Mouse (Mus musculus): ENCODE measurements around the gene Scube1.

Scube1 gene

DNA sequence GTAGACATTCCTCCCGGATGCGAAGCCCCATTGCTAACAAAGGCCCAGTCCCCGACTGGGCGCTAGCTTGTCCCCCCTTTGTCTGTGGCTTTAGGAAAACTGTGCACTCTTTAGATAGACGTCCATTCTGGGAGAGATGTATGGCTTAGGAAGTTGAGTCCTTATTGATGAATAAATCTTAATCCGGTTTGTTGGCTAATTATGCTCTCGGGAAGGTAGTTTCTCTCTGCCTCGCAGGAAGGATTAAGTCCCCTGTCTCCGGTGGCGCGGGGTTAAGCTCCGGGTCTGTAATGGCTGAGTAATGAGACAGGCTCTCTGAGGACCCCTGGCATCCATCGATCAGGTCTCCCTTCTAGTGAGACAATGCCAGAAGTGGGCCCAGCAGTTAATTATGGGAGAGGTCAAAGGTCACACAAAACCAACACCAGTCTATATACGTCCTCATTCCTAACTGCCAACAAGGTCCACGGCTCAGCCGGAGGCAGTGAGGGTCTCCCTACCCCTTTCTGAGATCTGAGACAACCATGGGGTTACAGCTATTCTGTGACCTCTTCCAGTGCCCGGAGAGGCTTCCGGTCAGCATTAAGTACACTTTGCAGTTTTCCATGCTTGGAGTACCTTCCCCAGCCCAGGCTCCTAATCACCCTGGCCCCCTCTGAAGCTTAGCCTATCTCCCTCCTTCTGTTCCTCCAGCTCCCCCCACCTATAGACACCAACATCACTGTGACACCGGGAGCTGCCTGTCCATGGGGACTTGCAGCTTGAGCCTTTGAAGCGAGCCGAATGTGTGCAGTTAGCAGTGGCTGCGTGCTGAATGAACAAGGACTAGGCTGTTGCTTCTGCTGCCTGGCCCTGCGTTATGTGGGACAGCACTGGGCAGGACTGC lies 14.7 kb downstream of the Scube1 start:
- DNase-seq (ENCODE audit: low read depth, low spot score), result no peak

DNA sequence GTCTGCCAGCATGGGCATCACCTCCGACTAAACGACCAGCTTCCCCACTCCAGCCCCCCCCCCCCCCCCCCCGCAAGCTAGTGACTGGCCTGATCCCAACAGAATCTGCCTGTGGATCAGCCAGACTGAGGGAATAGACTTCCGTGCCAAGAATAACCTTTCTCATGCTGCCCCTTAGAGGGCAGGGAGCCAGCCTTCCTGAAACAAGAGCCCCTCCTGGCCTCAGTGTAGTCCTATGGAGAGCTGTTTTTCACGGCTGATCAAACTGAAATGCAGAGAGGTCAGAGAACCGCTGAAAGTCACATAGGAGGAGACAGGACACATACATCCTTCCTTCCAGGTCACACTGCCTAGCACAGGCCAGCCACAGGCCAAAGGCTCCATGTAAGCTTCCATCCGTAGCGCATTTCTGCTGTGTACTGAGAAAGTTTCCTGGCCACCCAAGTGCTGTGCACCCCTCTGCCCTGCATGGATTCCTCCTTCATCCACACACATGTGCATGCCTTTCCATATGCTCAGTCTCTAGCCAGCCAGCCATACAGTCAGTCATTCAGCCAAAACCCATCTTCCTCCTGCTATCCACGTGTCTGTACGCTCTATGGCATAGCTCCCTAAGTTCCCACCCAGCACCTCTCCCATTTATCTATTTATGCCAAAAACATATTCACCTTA lies 18.2 kb downstream of the Scube1 start:
- DNase-seq (ENCODE audit: low read depth, low spot score), result no peak

DNA sequence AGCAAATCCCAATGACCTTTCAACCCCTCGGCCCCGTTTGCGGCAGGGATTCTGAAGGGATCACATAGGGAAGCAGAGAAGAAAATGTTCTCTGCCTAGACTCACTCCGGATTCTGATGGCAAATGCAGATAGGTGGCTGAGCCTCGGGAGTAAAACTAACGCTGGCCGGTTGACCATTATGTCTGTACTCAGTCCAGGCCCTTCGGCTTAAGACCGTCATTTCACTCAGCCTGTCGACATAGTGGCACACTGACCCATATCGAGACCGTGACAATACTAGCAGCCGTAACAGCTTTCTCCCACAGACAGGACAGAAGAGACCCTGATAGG lies 24.3 kb downstream of the Scube1 start:
- no peak for DNase-seq (ENCODE audit: low read depth, low spot score)

DNA sequence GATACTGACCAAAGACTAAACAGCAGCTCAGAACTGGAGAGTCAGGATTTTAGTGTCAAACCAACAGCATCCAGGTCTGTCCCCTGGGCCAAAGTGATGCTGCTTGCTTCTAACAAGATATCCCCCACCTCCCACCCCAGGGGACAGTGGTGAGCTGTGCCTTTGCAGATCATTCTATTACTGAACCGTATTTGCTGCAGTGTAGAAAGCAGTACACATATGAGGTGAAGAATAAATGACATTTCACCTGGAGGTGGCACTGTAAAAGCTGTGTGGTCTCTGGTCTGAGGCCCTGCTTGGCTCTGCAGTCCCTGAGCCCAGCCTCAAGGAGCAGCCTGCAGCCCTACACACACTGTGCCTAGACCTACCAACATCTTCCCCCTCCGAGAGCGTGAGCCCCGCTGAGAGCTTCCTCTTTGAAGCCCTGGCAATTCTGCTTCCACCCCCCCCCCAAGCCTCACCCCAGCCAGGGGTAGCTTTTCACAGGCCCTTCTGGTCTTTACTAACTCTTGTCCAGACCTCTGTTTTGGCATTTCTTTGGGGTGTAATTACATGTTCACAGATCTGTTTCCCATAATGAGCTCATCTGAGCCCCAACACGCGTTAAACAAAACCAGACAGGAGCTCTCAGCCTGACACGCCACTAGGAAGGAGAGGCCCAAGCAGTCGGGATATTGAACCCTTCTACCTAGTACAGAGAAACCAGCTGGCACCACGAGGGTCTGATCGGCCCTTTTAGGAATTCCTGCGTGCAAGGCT lies 24.8 kb downstream of the Scube1 start:
- no peak for DNase-seq (ENCODE audit: low read depth, low spot score)

DNA sequence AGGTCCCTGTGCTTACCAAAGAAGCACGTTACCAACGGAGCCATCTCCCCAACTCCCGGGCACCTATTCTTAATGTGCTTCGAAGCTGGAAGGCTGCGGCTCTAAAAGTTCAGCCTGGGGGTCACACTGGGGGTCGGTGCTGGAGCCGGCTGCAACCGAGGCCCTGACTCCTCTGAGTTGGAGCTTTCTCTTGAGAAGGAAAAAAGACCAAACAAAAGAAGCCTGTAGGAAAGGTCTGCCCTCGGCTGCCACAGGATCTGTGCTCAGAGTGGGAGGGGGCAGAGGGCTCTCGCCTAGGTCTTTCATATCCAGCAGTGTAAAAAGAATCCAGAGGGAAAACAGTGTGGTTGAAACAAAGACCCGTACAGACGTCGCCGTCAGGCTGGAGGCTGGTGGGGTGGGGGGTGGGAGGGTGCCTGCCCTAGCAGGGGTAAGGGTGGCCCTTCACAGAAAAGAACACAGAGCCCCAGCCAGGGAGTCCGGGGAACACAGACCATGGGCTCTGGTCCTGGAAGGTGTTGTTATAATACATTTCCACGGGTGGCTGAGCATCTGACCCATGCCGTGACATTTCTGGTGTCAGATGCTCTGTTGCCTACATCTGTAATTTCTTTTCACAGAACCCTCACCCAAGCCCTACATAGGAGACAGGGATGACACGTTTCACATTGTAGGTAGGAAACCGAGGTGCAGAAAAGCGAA lies 25.5 kb downstream of the Scube1 start:
- no peak for DNase-seq (ENCODE audit: low read depth, low spot score)

DNA sequence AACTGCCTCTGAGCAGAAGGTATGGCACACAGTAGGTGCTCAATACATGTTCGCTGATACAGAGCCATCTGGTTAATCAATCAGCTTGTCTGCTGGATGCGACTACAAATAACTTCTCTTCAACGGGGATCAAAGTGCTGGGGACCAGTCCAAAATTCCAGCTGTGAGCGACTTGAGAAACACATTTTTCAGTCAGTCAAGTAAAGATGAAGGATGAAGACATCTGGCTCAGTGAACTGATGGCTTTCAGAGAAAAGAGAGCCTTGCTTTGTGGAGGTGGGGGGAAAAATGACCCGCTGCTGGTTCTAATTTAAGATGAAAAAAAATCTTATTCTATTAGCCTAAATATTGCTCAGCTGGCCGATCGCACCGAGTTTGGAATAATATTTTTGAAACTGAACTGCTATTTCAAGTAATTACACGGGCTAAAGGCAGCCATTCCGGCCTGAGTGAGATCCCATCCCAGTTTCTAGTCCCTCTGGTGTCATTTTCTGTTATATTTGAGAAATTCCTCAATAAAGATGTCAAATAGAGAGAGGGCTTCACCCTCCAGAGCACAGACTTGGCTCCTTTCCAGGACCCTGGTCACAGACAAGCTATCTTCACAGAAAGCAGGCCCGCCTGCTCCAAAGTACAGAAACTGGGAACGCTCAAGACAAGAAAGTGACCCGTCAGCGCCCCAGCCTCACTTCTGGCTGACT lies 28.0 kb downstream of the Scube1 start:
- no peak for DNase-seq (ENCODE audit: low read depth, low spot score)

DNA sequence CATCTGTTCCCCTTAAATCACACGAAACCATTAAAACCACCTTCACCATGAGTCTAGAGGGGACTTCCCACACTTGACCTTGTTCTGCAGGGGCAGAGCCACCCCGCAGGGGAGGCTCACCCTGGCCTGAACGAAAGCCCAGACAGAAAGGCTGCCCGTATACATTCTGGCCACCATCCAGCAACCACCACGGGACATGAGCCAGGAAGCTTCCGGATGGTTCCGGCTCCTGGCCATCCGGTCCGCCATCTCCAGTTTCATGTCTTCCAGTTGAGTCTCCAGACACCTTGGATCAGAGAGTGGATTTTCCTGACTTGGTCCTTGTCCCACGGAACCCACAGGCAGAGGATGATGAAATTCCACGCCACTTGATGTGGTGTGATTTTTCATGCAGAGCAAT lies 29.7 kb downstream of the Scube1 start:
- DNase-seq (ENCODE audit: low read depth, low spot score), result no peak

DNA sequence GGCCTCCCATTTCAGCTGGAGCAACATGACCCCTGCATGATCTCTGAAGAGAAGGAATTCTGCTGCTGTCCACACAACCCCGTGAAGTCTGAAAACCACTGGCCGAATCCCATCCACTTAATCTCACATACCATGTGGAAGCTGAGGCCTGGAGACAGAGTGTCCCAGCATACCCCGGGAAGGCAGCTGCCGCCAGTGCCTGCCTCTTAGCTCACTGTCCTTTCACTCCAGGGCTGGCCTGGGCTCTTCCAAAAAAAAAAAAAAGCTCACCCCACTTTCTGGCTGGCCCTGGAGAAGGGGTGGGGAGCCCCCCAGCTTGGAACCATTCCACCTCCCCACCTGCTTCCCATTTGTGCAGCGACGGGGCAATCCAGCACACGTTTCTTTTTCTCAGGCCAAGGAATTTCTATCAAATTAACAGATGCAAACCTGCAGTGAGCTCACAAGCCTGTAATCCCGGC lies 32.9 kb downstream of the Scube1 start:
- DNase-seq (ENCODE audit: low read depth, low spot score), result no peak

DNA sequence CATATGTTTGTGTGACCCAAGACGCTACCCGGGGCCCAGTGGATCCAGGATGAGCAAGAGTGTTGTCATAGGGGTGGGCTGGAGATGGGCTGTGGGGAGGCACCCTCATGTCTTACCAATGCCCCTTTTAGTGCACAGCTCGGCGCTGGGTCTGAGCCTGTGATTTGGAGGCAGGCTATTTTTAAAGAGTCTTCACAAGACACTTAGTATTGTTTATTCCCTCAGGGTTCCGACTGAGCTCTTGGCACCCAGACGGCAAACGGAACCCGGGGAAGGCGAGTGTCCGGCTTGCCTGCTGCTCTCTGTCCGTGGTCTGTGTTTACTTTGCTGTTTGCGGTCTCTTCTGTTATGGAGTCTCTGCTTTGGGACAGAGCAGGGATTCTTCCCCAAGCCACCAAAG lies 34.9 kb downstream of the Scube1 start:
- DNase-seq (ENCODE audit: low read depth, low spot score), result no peak

DNA sequence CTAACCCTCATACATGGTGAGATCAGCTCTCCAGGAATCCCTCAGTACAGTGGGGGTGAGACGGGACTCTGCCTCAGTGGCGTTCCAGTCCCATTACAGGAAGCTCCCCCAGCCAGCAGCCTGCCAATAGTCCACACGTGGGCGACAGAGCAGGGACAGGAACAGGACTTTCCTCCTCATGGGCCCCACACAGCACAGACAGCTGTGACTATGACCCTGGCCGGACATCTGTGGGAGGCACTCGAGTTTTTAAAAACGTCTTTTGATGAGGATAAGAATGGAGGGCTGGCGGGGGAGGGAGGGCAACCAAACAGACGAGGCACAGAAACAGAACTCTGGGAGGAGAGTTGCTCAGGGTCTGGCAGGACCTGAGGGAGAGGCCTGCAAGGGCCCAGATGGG lies 38.2 kb downstream of the Scube1 start:
- no peak for DNase-seq (ENCODE audit: low read depth, low spot score)

DNA sequence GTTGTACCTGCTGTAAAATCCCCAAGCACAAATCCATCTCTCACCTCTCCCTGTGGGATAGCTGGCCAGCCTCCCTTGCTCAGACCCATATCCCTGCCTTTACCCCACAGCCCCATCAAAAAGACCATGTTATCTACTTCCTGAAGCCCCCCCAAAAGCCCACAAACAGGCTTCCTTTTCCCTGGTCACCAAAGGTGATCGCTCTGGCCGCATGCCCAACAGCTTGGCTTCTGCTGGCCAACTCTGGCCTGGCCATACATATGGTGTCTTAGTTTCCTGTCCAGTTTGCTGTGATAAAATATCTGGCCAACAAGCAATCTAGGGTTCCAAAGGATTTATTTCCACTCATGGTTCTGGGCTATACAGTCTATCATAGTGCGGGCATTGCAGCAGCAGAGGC lies 38.9 kb downstream of the Scube1 start:
- DNase-seq (ENCODE audit: low read depth, low spot score), result no peak

DNA sequence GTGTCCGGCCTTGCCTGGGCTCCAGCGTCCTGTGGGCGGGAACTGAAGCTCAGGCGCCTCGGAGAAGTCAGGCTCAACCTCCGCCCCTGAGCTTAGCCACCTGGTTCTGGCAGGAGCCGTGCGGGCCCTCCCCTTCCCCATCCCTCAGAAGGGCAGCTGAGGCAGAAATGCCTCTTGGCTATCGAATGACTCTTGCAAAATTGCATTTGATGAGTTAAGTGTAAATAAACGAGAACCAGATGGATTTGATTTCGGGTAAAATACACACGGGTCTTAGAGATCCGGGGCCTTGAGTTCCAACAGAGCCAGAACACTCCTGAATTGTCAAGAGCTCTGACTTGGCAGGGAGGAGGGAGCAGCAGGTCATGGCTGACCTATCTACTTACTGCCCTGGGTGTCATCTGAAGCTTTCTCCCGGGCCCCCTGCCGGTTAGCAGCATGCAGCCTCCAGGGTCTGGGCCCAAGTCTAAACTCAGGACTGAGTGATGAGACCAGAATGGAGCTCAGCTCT lies 41.7 kb downstream of the Scube1 start:
- DNase-seq (ENCODE audit: low read depth, low spot score), result no peak

DNA sequence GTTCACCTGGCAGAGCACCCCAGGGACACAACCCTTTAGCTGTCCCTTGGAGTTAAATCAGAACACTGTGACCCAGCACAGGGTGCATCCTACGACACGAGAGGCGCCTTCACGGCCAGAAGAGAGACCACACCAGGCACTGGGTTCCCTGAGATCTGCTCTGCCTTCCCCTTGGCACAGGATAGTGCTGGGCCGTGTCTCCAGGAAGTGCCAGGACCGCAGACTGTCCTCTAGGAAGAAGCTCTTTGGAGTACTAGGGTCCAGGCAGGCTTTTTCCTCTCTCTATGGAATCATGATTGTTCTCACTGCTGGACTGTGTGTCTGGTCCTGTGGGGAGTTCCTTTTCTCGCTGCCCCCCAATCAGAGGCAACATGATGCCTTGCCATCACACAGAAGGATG lies 44.5 kb downstream of the Scube1 start:
- DNase-seq (ENCODE audit: low read depth, low spot score), result no peak

DNA sequence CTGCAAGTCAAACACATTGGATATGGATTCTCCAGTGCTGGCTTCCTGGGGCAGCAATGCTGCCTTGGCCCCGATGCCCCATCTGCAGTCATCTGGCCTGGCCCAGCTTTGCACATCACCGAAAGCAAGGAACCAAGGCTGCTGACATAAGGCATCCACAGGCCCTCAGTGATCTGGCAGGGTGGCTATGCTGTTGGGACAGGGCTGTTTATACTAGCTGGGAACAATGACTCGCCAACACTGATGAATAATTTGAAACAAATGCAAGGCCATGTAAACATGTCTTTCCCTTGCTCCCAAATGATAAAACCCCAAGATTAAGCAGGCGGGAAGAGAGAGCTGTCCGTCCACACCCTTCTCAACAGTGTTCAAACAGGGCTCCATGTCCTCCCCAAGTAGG lies 45.1 kb downstream of the Scube1 start:
- DNase-seq (ENCODE audit: low read depth, low spot score), result no peak

DNA sequence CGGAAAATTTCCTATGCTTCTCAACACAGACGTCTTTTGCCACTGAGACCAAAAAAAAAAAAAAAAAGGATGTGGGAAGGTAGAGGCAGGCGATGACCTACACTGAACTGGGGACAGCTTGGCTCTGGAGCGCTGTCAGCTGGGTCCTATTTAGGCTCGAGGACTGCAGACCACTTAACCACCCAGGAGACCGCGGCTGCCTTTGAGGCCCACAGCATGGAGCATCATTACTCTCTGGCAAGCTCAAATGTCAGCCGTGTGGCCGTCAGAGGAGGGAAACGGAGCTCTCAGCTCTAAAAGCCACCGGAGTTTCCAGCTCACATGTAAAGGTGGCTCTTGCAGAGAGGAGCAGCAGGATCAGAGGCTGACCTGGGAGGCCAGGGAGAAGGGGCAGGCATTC lies 46.2 kb downstream of the Scube1 start:
- DNase-seq (ENCODE audit: low read depth, low spot score), result no peak

DNA sequence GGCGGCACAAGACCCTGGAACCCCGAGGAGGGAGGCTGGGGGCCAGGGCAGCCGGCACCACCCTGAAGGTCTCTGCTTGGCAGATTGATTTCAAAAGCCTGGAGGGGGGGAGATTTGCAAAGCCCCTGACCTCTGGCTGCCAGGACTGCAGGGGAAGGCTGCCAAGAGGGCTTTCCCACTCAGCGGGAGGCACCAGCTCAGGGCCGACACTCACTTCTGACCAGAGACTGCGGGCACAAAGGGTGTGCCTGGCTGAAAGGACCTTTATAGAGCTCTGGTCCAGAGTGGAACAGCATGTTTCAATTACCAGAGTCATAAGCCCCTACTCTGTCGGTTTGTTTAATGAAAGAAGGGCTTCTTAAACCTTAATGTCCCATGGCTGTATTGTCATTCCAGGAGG lies 46.7 kb downstream of the Scube1 start:
- no peak for DNase-seq (ENCODE audit: low read depth, low spot score)

DNA sequence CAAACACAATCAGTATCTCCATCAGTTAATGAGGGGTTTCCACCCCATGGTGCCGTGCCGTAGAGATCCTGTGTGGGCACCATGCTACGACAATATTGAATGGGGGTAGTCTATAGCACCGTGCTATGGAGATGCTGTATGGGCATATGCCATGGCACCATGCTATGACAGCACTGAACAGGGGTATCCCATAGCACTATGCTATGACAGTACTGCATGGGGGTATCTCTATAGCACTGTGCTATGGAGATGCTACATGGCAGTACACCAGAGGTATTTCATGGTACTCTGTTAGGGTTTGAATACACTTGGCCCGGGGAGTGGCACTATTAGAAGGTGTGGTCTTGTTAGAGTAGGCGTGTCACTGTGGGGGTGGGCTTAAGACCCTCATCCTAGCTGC lies 47.7 kb downstream of the Scube1 start:
- no peak for DNase-seq (ENCODE audit: low read depth, low spot score)

DNA sequence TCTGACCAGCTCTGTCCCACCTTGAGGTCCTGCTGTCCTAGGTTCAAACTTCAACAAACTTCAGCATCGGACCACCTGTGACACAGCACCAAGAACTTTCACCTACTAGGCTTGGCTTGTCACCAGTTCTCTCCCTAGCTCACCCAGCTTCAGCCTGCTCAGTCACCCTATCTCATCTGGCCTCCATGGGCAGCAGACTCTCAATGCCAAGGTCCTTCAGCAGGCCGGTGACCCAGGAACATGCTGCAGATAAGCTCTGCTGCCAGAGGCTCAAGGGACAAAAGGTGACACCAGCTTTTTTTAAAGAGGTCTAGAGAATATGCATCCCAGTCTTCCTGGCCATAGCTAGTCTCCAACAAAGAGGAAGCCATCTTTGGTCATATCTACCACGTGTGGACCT lies 48.5 kb downstream of the Scube1 start:
- DNase-seq (ENCODE audit: low read depth, low spot score), result no peak

DNA sequence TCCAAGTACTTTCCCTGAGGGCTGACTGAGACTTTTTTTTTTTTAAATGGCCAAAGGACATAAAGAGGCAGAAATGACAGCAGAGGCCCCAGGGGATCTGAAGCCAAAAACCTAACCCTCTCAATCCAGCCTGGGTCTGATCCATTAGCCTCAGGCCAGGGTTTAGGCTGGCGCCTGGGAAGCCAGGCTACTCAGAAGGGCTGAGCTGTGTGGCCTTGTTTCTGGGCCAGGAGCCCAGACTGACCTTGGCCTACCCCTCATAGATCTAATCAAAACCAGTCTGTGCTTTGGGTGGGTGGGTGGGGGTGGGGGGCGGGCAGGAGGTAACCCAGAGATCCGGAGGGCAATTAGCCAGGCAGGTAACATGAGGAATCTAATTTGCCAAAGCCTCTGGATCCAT lies 51.2 kb downstream of the Scube1 start:
- DNase-seq (ENCODE audit: low read depth, low spot score), result no peak

DNA sequence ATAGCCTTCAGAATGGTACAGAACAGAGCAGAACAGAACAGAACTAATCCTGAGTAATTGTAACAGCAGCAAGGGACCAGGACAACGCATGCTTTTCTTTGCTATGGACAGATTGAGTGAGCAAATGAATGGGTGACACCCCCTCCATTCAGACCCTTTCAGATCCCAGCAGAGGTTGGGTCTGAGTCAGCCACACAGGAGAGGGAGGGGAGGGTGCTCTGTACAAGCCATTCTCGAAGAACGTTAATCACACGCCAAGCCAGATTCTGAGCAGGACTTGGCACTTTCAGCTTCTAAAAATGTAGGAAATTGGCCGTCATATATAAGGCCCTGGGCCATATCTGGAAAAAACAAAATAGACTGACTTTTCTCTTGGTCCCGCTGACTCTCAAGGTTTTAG lies 57.3 kb downstream of the Scube1 start:
- DNase-seq (ENCODE audit: low read depth, low spot score), result no peak

DNA sequence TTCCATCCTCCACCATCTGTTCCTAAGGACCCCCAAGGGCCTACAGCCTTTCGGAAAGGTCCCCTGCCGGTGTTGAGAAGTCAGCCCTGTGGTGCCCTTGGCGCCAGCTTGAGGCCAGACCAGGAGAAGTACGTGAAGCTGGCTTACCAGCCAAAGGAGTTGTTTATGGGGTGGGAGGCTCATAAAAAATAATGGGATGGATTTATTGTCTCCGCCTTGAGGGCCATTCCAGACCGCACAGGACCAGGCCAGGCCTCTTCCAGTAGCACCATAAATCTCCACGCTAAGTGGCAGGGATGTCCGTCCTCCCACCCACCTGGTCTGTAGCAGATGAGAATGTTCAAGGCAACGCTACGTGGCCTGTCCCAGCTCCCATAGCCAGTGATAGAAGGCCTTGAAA lies 58.4 kb downstream of the Scube1 start:
- DNase-seq (ENCODE audit: low read depth, low spot score), result no peak
